Mouse (Mus musculus) embryonic fibroblast, embryonic 13.5 days (primary cell): ENCODE data around the gene Fabp1.

Experiments used
- CTCF ChIP-seq: IDR thresholded peaks from 2 replicates; pipeline ENCODE4 v1.5.1; 2011; ENCODE audit warnings: mild to moderate bottlenecking, control low read depth, low read length, moderate library complexity, borderline replicate concordance; ENCODE audit not compliant: insufficient read depth
- POLR2A ChIP-seq: IDR thresholded peaks from 2 replicates; pipeline ENCODE4 v1.6.1; 2011; ENCODE audit warnings: low read depth, mild to moderate bottlenecking, control low read depth, low read length, moderate library complexity

DNA sequence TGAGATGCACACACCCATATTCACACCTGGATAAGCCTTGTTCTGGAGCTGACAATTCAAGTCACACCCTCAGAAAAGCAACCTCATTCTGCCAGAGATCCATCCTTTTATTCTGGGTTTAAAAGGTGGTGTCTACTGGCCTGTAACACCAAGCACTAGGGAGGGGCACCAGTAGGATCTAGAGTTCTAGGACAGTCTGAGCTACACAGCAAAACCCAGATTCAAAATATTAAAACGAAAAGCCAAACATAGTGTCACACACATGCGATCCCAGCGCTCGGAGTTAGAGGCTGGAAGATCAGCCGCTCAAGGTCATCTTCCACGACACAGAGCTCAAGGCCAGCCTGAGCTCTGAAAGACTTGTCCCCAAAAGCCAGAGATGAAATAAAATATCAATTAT is 54.8 kb downstream of the Fabp1 start:
- TF ChIP-seq POLR2A (no peak), CTCF (no peak)
